Mouse (Mus musculus): ENCODE measurements around the gene Chek2. TPM values are rescaled to one million over a fixed set of nuclear protein-coding genes. Genes with fewer than 3 reads are reported as not detected.

Gene Chek2
- 17.1 and 23.5 TPM in 2 replicates for polyA plus RNA-seq (2015; fragmentation: Nextera tagmentation; extraction: Ambion mirVana)

DNA sequence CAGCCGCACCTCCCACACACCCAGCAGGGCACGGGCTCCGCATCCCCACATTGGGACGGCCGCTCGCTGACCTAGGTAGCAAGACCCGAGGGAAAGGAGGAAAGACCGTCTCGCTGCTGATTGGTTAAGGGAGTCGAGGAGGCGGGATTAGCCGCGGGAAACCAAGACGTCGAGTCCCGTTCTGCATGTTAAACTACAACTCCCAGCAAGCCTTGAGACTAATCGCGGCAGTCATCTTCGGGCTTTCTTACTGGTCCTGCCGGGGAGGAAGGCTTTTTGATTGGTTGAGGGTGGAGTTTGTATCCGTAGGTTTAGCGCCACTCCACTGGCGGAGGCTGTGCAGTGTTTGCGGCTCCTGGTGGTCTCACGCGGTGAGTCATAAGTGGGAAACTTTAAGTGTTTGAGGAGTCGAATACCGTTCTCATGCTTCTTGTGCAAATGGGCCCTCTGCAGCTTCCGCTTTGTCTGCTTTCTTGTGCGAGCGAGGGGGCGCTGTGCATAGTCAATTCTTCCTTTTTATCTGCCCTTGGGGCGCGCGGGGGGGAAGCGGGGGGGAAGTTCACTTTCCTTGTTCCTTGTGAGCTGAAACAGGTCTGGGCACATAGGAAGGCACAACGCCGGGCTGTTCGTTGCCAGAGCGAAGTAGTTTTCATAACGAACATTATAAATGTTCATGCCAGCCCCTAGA is at the start of gene Chek2, which contains the start of gene Hscb:
Gene Chek2, plus strand, starts transcription at position 302 of the 688 bp plus-strand sequence.
Gene Hscb, minus strand, starts transcription at position 100 of the 688 bp plus-strand sequence.
- H3K27ac ChIP-seq (replicated peaks): peak within 1 kb of the TSS; percentile 85
- peak within 1 kb of the TSS; percentile 67 for H3K9ac ChIP-seq
- H3K4me1 ChIP-seq: peaks cover 9% of the 10 kb centered on the region; the same call in 1 of the 2 replicates
- no peaks in the 10 kb centered on the region for H3K9me3 ChIP-seq (replicated peaks)
- H3K4me2 ChIP-seq (replicated peaks): peak within 1 kb of the TSS; percentile 77
- ATAC-seq (ENCODE audit: insufficient number of reproducible peaks, low FRiP score, low TSS enrichment, low read depth): peak; percentile 98
- under 1% methylated on average over 41 of the region's 41 CpGs for WGBS
- peak within 1 kb of the TSS; percentile 68 for H3K4me3 ChIP-seq (replicated peaks)
- H3K27me3 ChIP-seq: no peaks in the 10 kb centered on the region
- peaks cover 5% of the 10 kb centered on the region; the same call in 1 of the 2 replicates for H3K36me3 ChIP-seq

DNA sequence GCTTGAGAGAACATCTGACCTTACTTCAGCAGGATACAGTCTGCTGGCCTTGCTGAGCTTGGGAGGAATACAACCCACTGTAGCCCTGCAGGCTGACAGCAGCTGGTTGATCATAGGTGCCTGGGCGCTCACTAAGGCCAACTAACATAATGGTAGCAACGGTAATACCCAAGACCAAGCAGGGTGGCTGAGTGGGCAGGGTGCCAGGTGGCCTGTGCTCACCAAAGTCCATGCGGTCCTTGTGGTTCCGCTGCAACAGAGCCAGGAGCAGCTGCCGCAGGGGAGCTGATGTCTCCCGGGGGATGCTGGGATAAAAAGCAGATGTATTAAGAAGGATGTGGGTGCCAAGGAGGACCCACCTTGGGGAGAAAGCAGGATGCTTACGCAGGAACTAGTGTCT is 45.4 kb upstream of the Chek2 start:
- no peak overlapping the region for H3K4me2 ChIP-seq (replicated peaks)
- WGBS: 88% methylated on average over 7 of the region's 7 CpGs
- no peak overlapping the region for H3K4me3 ChIP-seq (replicated peaks)
- no peaks in the 10 kb centered on the region for H3K9me3 ChIP-seq (replicated peaks)
- H3K9ac ChIP-seq: no peak overlapping the region
- no peak for ATAC-seq (ENCODE audit: insufficient number of reproducible peaks, low FRiP score, low TSS enrichment, low read depth)
- H3K27me3 ChIP-seq: no peaks in the 10 kb centered on the region
- peaks cover 99% of the 10 kb centered on the region for H3K36me3 ChIP-seq
- no peak overlapping the region for H3K27ac ChIP-seq (replicated peaks)
- no peaks in the 10 kb centered on the region for H3K4me1 ChIP-seq

DNA sequence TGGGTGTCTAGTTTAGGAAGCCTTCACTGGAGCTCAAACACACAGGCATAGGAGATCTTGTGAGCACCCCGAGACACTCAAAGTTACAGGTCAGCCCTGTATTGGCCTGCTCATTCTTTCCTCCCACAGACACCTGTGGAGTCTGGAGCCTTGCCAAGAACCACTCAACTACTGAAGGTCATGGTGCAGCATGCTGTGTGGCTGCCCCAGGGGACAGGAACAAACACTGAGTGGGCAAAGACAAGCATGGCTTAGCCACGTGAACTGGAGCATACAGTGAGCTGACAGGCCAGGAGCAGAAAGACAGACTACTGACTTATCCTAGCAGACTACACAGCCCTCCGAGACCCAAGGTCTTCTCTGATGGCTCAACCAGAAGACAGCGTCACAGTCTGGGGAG is 42.1 kb upstream of the Chek2 start:
- H3K36me3 ChIP-seq: peaks cover 96% of the 10 kb centered on the region
- H3K9ac ChIP-seq: no peak overlapping the region
- H3K9me3 ChIP-seq (replicated peaks): no peaks in the 10 kb centered on the region
- no peak for ATAC-seq (ENCODE audit: insufficient number of reproducible peaks, low FRiP score, low TSS enrichment, low read depth)
- no peak overlapping the region for H3K4me3 ChIP-seq (replicated peaks)
- no peak overlapping the region for H3K27ac ChIP-seq (replicated peaks)
- H3K27me3 ChIP-seq: no peaks in the 10 kb centered on the region
- H3K4me1 ChIP-seq: peaks cover 23% of the 10 kb centered on the region
- 66% methylated on average over 4 of the region's 4 CpGs for WGBS
- no peak overlapping the region for H3K4me2 ChIP-seq (replicated peaks)

DNA sequence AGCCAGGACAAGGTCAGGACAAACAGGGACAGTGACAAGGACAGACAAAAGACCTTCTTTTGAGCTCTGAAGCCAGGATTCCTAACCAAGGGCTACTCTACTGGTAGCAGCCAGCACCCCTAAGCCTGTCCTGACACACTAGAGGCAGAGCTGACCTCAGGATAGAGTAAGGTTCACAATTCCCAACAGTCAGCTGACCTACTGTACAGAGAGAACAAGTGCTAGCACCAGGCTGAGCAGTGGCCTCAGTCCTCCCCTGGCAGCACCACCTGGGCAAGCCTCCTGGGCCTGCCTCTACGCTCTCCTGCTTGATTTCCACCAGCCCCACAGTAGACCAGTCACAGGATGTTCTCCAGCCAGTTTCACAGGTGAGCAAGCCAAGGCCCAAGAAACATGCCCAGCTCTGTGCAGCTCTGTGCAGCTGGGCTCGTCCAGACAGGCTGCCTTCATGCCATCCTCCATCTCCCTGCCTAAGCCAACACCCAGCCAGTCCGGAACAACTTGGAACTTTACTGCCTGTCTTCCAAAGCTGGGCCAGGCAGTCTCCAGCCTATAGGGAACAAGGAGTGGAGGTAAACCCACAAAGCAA is 38.6 kb upstream of the Chek2 start:
- H3K9me3 ChIP-seq (replicated peaks): no peaks in the 10 kb centered on the region
- ATAC-seq (ENCODE audit: insufficient number of reproducible peaks, low FRiP score, low TSS enrichment, low read depth): no peak
- H3K4me2 ChIP-seq (replicated peaks): no peak overlapping the region
- H3K9ac ChIP-seq: no peak overlapping the region
- H3K27ac ChIP-seq (replicated peaks): peak overlapping the region; percentile 65
- H3K27me3 ChIP-seq: no peaks in the 10 kb centered on the region
- WGBS: 65% methylated on average over 3 of the region's 3 CpGs
- peaks cover 40% of the 10 kb centered on the region for H3K4me1 ChIP-seq
- H3K36me3 ChIP-seq: peaks cover 82% of the 10 kb centered on the region
- H3K4me3 ChIP-seq (replicated peaks): no peak overlapping the region

DNA sequence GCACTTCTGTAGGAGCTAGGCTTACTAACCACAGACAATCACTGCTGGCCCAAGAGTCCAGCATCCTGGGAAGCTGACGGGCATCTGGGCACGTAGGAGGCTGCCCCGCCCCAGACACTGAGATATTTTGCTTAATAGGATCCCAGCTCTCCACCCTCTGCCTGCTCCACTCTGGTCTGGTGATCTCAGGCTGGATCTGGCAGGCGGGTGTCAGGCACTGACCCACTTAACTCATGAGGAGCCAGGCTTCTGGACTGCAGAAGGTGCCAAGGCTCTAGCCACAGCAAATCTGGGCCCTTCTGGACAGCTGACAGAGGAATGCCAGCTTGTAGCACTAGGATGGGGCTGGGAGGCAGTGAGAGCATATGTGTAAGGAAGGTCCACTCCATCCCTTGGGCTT is 37.6 kb upstream of the Chek2 start:
- Histone ChIP-seq H3K9ac (no peak overlapping the region), H3K36me3 (peaks cover 72% of the 10 kb centered on the region), H3K4me3 (replicated peaks) (no peak overlapping the region), H3K9me3 (replicated peaks) (no peaks in the 10 kb centered on the region), H3K4me1 (peaks cover 51% of the 10 kb centered on the region), H3K27me3 (no peaks in the 10 kb centered on the region), H3K4me2 (replicated peaks) (no peak overlapping the region), H3K27ac (replicated peaks) (peak overlapping the region; percentile 65; the same call in 1 of the 2 replicates)
- WGBS: 72% methylated on average over 4 of the region's 4 CpGs
- ATAC-seq (ENCODE audit: insufficient number of reproducible peaks, low FRiP score, low TSS enrichment, low read depth): no peak

DNA sequence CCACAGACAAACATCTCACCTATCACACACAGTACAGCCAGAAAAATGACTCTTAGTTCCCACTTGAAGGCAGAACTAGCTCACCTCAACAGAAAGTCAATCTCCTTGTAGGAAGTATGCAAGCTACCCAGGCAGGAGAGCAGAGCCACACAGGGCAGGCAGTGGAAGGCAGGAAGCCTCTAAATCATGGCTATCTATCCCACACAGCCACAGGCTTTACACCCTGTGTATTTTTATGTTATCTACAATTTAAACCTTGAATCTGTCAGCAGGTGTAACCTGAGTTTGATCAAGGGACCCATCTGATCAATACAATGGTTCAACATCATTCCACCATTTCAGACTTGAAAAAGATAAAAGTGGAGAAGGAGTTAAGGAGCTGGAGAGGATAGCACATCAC is 37.0 kb upstream of the Chek2 start:
- Histone ChIP-seq H3K4me2 (replicated peaks) (no peak overlapping the region), H3K9ac (no peak overlapping the region), H3K27me3 (no peaks in the 10 kb centered on the region), H3K36me3 (peaks cover 66% of the 10 kb centered on the region), H3K9me3 (replicated peaks) (no peaks in the 10 kb centered on the region), H3K4me1 (peaks cover 57% of the 10 kb centered on the region), H3K4me3 (replicated peaks) (no peak overlapping the region), H3K27ac (replicated peaks) (no peak overlapping the region)
- ATAC-seq (ENCODE audit: insufficient number of reproducible peaks, low FRiP score, low TSS enrichment, low read depth): no peak

DNA sequence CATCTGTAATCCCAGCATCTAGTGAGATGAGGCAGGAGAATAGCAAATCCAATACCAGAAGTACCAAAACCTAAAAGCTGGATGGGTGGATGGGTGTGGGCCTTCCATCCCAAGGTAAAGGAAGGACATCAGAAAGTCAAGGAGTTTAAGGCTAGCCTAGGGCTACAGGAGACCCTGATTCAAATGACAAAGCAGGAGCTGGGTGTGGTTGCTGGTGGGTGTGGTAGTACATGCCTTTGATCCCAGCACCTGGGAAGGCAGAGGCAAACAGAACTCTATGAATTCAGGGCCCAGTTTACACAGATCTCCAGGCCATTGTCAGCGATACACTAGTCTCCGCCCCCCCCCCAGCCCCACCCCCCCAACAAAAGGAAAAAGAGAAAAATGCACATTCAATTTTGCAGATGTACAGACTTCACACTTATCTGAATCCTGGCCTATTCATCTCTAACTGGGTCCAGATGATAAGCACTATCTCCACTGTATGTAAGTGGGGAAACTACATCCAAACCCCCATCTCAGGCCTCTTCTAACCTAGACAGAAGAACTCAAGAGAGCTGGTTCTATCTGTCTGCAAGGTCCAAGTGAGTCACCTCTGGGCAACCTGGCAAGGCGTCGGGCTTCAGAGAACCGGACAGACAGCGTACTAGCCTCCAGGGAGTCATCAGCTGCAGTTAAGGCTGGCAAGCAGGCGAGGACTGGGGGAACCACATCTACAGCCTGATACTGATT is 35.6 kb upstream of the Chek2 start:
- H3K36me3 ChIP-seq: peaks cover 52% of the 10 kb centered on the region

DNA sequence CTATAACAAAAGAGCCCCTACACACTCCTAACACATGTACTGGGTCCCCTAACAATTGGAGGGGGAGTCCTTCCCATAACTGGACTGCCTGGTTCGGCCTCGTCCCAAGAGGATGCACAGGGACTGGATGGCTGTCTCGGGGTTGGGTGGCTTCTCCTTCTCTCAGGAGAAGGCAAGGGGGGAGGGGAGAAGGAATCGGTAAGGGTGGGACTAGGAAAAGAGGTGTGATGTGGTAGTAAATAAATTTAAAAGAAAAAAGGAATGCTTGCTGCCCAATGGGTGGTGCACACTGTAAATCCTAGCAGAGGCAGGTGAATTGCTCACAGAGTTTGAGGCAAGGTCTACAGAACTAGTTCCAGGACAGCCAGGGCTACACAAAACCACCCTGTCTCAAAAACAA is 33.6 kb upstream of the Chek2 start:
- Histone ChIP-seq H3K36me3 (peaks cover 33% of the 10 kb centered on the region; the same call in 1 of the 2 replicates), H3K27ac (replicated peaks) (no peak overlapping the region), H3K9ac (no peak overlapping the region), H3K4me3 (replicated peaks) (no peak overlapping the region), H3K4me1 (peaks cover 61% of the 10 kb centered on the region), H3K27me3 (no peaks in the 10 kb centered on the region), H3K9me3 (replicated peaks) (no peaks in the 10 kb centered on the region), H3K4me2 (replicated peaks) (no peak overlapping the region)
- no peak for ATAC-seq (ENCODE audit: insufficient number of reproducible peaks, low FRiP score, low TSS enrichment, low read depth)
- 83% methylated on average over 4 of the region's 4 CpGs for WGBS

More for the DNA sequence above, 35.6 kb upstream of the Chek2 start:
- 67% methylated on average over 7 of the region's 7 CpGs for WGBS
- Histone ChIP-seq H3K9ac (no peak overlapping the region), H3K9me3 (replicated peaks) (no peaks in the 10 kb centered on the region), H3K27ac (replicated peaks) (no peak overlapping the region), H3K4me2 (replicated peaks) (no peak overlapping the region), H3K4me1 (peaks cover 70% of the 10 kb centered on the region), H3K27me3 (no peaks in the 10 kb centered on the region), H3K4me3 (replicated peaks) (no peak overlapping the region)
- no peak for ATAC-seq (ENCODE audit: insufficient number of reproducible peaks, low FRiP score, low TSS enrichment, low read depth)

DNA sequence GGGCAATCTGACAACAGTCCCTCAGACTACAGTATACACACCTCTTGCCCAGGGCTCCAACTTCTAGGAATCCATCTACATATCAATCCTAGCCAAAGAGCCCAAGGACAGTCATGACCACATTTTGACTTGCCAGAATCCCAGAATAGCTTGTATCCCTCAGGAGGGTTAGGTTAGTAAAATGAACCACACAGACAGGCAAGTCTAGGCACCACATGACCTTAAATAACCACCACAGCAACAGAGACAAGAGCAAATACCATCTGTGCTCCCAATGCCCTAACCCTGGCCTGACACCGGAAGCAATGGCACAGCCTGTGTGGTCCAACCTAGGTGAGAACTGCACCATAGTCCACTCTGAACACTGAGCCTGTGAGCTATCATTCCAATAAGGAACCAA is 33.1 kb upstream of the Chek2 start:
- Histone ChIP-seq H3K27ac (replicated peaks) (no peak overlapping the region), H3K27me3 (no peaks in the 10 kb centered on the region), H3K9me3 (replicated peaks) (no peaks in the 10 kb centered on the region), H3K4me1 (peaks cover 56% of the 10 kb centered on the region), H3K4me3 (replicated peaks) (no peak overlapping the region), H3K9ac (no peak overlapping the region), H3K4me2 (replicated peaks) (no peak overlapping the region), H3K36me3 (peaks cover 30% of the 10 kb centered on the region; the same call in 1 of the 2 replicates)
- no peak for ATAC-seq (ENCODE audit: insufficient number of reproducible peaks, low FRiP score, low TSS enrichment, low read depth)
- 74% methylated on average over 1 of the region's 1 CpGs for WGBS

DNA sequence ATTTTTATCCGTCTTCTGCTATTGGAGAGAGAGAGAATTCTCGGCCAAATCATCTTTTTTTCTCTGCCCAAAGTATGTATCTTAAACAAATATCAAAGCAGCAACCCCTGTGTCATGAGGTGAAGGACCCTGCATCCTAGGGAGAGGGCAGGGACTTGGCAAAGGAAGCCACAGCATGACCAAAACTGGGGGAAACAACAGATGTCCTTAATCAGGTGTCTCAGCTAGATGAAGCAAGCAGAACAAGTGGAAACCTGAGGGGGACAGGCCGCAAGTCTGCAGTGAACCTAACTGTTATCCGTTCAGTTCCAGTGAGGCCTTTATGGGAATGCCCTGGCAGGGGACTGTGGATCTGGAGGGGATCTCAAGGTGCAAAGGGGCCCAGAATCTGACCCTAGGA is 32.3 kb upstream of the Chek2 start:
- Histone ChIP-seq H3K9ac (peak overlapping the region; percentile 96), H3K4me3 (replicated peaks) (peak overlapping the region; percentile 96), H3K4me1 (peaks cover 48% of the 10 kb centered on the region), H3K4me2 (replicated peaks) (peak overlapping the region; percentile 84), H3K27ac (replicated peaks) (peak overlapping the region; percentile 88; the same call in 1 of the 2 replicates), H3K27me3 (no peaks in the 10 kb centered on the region), H3K36me3 (peaks cover 22% of the 10 kb centered on the region; the same call in 1 of the 2 replicates), H3K9me3 (replicated peaks) (no peaks in the 10 kb centered on the region)
- no peak for ATAC-seq (ENCODE audit: insufficient number of reproducible peaks, low FRiP score, low TSS enrichment, low read depth)
- WGBS: 76% methylated on average over 4 of the region's 4 CpGs

DNA sequence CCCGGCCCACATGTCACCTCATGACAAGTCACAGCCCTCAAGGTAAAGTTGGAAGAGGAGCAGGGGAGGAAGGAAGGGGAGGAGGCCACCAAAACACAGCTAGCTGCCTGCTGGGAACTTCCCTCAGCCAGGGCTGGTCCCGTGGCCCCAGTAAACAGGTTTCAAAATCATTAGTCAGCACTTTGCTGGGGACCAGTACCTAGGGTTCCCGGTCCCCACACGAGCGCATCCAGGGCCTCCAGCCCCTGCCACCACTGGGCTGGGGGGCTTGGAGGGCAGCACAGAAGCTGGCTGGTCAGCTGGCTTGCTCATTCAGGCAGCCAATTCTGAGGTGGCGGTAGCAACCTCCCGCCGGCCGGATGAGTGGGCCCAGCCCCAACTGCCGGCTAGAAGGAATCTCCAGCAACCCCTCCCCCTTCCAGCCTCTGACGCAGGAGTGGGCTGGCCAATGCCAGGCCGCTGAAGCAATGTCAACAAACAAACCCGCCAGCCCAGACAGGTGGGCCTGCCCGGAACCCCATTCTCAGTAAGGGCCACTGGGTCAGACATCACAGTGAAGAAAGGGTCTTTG is 31.6 kb upstream of the Chek2 start:
- H3K9me3 ChIP-seq (replicated peaks): no peaks in the 10 kb centered on the region
- ATAC-seq (ENCODE audit: insufficient number of reproducible peaks, low FRiP score, low TSS enrichment, low read depth): peak; percentile 55
- H3K4me1 ChIP-seq: peaks cover 47% of the 10 kb centered on the region
- under 1% methylated on average over 14 of the region's 14 CpGs for WGBS
- peak overlapping the region; percentile 96 for H3K4me3 ChIP-seq (replicated peaks)
- H3K4me2 ChIP-seq (replicated peaks): peak overlapping the region; percentile 84
- no peaks in the 10 kb centered on the region for H3K27me3 ChIP-seq
- H3K36me3 ChIP-seq: peaks cover 17% of the 10 kb centered on the region; the same call in 1 of the 2 replicates
- H3K27ac ChIP-seq (replicated peaks): peak overlapping the region; percentile 88
- H3K9ac ChIP-seq: peak overlapping the region; percentile 96
